Mouse (Mus musculus): Measurements from ENCODE around the gene Slc27a2. TPM values are rescaled to one million over a fixed set of nuclear protein-coding genes. Genes with fewer than 3 reads are reported as not detected.

Slc27a2 gene
- total RNA-seq, 2 experiments from 2014 or later = 0.72 to 4.3 TPM

Other genes with a start within 250 kb of the Slc27a2 start
- under 1 TPM; 0.35 to 0.38 TPM for gene Atp8b4, start 51.7 kb upstream of the Slc27a2 start, total RNA-seq (2021)
- gene Hdc, start 66.9 kb downstream of the Slc27a2 start, total RNA-seq (2021) = 1 to 10 TPM; 2.6 to 2.7 TPM
- gene Gabpb1, start 123.9 kb downstream of the Slc27a2 start, total RNA-seq (2021) = 10 to 100 TPM; 20.9 to 24.3 TPM
- gene Usp8, start 154.9 kb downstream of the Slc27a2 start, total RNA-seq (2021) = 10 to 100 TPM; 32.1 to 36.2 TPM
- not detected for gene Usp50, start 231.1 kb downstream of the Slc27a2 start, total RNA-seq (2021)